Mouse (Mus musculus) brown adipose tissue, adult 24 weeks (tissue): ENCODE measurements around the gene Cacng3. TPM values are rescaled to one million over a fixed set of nuclear protein-coding genes. Genes with fewer than 3 reads are reported as not detected.

Source experiments
- H3K27ac ChIP-seq: fragments of 200-500 bp; replicated peaks from 2 replicates; pipeline ENCODE4 v1.5.1; 2012; ENCODE audit warnings: low read depth, mild to moderate bottlenecking, low read length
- H3K4me1 ChIP-seq: fragments of 200-500 bp; 2 replicates; pipeline ENCODE4 v1.6.1; 2012; ENCODE audit warnings: low read length, mixed read lengths; ENCODE audit not compliant: control insufficient read depth, insufficient read depth, insufficient read length
- H3K4me3 ChIP-seq: fragments of 200-500 bp; 2 replicates; pipeline ENCODE4 v1.5.1; 2012; ENCODE audit warnings: low read depth, mild to moderate bottlenecking, low read length, moderate library complexity; ENCODE audit not compliant: insufficient read depth
- polyA plus RNA-seq: library from polyadenylated mRNA; stranded (reverse); fragments of >200 nt; gene quantifications from 2 replicates; pipeline ENCODE4 v1.2.4, GENCODE M21; 2012; ENCODE audit not compliant: missing spikeins, insufficient read depth, insufficient read length

Gene Cacng3
- not detected in 2 replicates for polyA plus RNA-seq

DNA sequence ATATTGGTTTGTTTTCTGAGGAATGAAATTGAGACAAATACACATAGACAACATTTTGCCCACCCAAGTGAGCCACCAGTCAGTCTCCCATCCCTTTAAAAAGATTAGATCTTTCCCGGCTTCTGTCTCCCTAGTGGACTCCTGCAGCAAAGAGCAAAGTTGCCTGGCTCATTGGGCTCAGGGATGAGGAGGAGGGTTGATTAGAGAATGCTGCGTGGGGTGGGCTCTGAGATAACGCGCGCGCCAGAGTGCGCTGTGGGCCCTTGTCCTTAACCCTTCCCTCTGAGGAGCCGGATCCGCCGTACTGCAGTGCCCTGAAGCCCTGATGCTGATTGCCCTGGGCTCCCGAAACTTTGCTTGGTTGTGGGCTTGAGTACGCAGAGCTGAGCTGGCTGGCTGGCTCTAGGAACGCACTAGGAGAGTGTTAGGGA is at the start of gene Cacng3:
Cacng3 (plus strand) TSS at position 51 of the 431 bp plus-strand sequence.
- H3K4me3 ChIP-seq, result no peak within 1 kb of the TSS
- H3K4me1 ChIP-seq, result no peaks in the 10 kb centered on the region
- no peak within 1 kb of the TSS for H3K27ac ChIP-seq

DNA sequence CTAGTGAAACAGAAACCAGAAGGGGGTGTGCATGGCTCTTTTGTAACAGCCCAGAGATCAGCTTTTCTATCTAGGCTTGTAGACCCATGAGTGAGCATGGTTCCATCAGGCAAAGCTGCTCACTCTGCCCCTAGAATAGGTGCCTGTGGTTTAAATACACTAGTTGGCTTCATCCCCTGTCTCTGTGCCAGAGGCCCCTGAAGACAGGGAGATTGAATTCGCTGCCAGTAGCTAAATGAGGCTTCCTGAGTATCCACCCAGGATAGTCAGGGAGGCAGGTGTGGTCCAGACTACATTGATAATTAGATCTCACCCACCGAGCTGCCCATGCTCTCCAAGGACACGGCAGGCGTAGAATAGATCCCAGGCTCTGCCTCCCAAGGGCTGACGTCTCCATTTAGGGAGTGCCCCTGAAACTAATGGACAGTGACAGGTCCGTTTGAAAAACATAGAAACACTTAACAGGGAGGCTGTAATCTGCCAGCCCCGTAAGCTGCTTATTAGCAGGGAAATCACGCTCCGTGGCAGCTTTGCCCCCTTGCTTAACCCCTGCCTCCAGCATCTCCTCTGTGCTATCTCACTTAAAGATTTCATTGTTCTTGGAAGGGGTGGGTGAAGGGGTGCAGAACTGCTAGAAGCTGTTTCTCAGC is 48.0 kb upstream of the Cacng3 start:
- no peak overlapping the region for H3K4me3 ChIP-seq
- H3K4me1 ChIP-seq, result no peaks in the 10 kb centered on the region
- H3K27ac ChIP-seq, result no peak overlapping the region

DNA sequence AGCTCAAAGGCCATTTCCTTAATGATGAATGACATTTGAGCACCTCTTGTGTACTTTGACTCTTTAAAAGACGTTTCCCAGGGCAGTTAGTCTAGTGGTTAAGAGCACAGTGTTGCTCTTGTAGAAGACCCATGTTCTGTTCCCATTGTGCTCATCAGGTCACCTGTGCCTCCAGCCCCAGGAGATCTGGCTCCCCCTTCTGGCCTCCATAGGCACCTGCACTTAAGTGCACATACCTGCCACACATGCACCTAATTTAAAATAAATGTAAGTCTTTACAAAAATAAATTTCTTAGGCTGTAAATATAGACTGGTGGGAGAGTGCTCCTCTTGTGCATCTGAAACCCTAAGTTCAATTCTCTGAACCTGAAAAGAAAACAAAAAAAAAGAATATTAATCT is 46.5 kb upstream of the Cacng3 start:
- no peak overlapping the region for H3K27ac ChIP-seq
- no peaks in the 10 kb centered on the region for H3K4me1 ChIP-seq

DNA sequence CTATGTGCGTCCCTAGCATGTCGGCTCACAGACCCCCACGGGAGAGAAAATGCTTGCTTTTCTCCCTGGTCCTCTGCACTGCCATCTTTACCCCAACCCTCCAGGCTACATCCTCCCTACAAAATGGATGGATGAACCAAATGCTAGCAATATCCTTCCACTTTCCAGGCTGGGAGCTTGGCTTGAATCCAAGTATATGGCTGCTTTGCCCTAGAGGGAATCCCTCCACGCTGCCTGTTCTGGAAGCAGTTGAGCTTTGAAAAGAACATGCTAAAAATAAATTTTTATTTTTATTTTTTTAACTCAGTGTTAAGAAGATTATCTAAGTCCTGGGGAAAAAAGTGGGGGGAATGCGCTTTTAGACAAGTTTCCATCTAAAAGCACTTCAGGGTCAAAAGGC is 42.2 kb upstream of the Cacng3 start:
- no peak overlapping the region for H3K4me3 ChIP-seq
- H3K4me1 ChIP-seq, result peaks cover 13% of the 10 kb centered on the region; the same call in 1 of the 2 replicates
- no peak overlapping the region for H3K27ac ChIP-seq

More for the DNA sequence above, 46.5 kb upstream of the Cacng3 start:
- no peak overlapping the region for H3K4me3 ChIP-seq

- Histone ChIP-seq H3K4me1 (peaks cover 13% of the 10 kb centered on the region; the same call in 1 of the 2 replicates), H3K4me3 (no peak overlapping the region), H3K27ac (no peak overlapping the region)
Observed at GRCm38 (mm10) chr7:122630386-122630785, 39.9 kb upstream of the Cacng3 start.

DNA sequence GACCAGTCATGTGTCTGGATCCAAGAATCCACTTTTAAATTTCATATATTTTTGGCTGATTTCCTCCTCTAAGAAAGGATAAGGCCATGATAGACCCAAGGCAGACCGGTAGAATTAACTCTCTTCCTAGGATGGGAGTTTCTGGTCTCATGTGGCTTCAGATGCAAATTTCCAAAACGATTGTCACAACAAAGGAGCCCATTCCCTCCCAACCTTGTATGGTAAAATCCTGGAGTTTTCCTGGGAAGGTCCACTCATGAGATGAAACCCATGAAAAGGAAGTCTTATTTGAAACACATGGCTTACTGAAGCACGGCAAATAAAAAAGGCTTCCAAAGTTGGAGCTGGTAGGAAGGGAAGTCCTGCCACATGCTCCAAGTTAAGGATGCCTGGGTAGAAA is 39.1 kb upstream of the Cacng3 start:
- no peak overlapping the region for H3K4me3 ChIP-seq
- H3K27ac ChIP-seq, result peak overlapping the region; percentile 23; the same call in 1 of the 2 replicates
- peaks cover 13% of the 10 kb centered on the region; the same call in 1 of the 2 replicates for H3K4me1 ChIP-seq

GRCm38 (mm10) chr7:122632946-122633345 is 37.3 kb upstream of the Cacng3 start:
- no peak overlapping the region for H3K4me3 ChIP-seq
- peaks cover 13% of the 10 kb centered on the region; the same call in 1 of the 2 replicates for H3K4me1 ChIP-seq

GRCm38 (mm10) chr7:122633463-122633862 is 36.8 kb upstream of the Cacng3 start:
- Histone ChIP-seq H3K4me3 (no peak overlapping the region), H3K27ac (no peak overlapping the region), H3K4me1 (peaks cover 13% of the 10 kb centered on the region; the same call in 1 of the 2 replicates)

More at GRCm38 (mm10) chr7:122632946-122633345, 37.3 kb upstream of the Cacng3 start:
- no peak overlapping the region for H3K27ac ChIP-seq

GRCm38 (mm10) chr7:122643676-122644075 is 26.6 kb upstream of the Cacng3 start:
- no peak overlapping the region for H3K4me3 ChIP-seq
- no peaks in the 10 kb centered on the region for H3K4me1 ChIP-seq
- no peak overlapping the region for H3K27ac ChIP-seq

DNA sequence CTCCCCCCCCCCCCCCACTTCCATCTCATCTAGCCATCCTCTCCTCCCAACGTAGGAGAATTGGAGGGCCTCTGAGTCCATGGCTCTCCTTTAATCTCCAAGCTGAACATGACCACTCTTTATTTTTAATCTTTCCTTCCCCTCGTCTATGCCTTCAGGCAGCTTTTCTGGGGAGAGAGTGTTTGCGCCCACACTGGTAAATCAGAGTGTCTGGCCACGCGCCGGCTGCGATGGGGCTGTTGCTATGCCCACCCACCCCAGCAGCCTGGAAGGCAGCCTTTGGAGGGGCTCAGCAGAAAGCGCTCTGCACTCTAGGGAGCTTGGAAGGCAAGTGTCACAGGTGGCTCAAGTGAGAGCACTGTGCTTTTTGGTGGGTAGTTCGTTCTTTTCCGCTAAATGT is 21.0 kb upstream of the Cacng3 start:
- Histone ChIP-seq H3K27ac (no peak overlapping the region), H3K4me3 (no peak overlapping the region), H3K4me1 (no peaks in the 10 kb centered on the region)

GRCm38 (mm10) chr7:122652523-122652922 is 17.8 kb upstream of the Cacng3 start:
- Histone ChIP-seq H3K4me1 (no peaks in the 10 kb centered on the region), H3K27ac (no peak overlapping the region), H3K4me3 (no peak overlapping the region)

- Histone ChIP-seq H3K4me3 (no peak overlapping the region), H3K4me1 (no peaks in the 10 kb centered on the region), H3K27ac (no peak overlapping the region)
Observed at GRCm38 (mm10) chr7:122656671-122657070, 13.6 kb upstream of the Cacng3 start.

DNA sequence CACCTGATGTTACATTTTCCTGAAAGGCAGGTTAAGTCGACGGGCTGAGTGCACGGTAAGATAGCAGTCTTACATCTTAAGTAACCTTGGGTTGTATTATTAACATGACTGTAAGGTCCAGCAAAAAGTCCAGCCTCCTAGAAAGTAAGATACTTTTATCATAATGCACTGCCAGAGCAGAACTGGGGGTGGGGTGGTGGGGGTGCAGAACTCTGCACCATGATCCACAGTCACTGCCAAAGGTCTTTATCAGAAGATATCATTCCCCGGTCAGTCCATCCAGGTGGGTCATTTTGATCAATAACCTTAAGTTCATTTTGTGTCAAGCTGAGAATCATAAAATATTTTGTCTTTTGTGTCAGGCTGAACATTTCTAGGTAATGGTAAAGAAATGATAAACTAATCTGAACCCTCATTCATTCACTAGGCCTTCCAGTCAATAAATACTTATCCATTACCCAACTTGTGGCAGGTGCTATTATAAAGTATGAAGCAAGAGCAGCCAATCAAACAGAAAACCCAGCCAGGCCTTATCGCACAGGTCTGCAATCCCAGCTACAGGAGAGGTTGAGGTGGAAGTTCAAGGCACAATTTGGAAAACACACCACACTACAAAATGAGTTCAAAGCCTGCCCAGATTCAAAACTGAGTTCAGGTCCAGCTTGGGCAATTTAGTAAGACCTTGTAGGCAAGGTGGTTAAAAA is 12.7 kb upstream of the Cacng3 start:
- no peak overlapping the region for H3K27ac ChIP-seq
- no peak overlapping the region for H3K4me3 ChIP-seq
- H3K4me1 ChIP-seq, result no peaks in the 10 kb centered on the region

DNA sequence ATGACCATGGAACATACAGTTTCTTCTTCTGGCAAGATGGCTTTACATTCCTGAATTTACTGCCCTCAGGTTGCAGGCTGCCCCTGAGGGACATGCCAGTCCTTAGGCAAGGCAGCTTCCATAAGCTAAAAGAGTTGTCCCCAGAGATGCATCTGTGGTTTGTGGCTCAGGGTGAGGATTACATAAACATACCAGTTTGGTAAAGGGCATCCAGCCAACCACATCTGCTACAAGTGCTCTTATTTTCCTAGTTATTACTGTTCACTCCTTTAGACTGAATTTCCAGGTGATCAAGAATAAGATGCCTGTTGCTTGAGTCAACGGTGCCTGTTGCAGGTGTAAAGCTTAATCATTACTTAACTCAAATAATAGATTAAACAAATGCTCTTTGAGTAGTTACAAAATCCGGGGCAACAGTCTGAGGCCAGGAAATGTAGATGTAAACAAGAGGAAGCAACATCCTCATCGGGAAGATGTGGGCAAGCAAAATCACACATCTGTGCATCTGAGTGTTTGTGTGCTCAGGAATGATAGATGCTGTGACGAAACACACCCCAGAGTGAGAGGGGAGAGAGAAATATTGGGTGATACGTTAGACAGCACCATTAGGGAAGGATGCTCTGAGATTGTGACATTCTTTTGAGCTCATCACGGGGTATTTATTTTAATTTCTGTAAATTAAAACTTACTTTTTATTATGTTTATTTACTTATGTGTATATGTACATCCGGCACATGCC is 4.8 kb upstream of the Cacng3 start:
- Histone ChIP-seq H3K4me3 (no peak overlapping the region), H3K4me1 (no peaks in the 10 kb centered on the region), H3K27ac (no peak overlapping the region)

DNA sequence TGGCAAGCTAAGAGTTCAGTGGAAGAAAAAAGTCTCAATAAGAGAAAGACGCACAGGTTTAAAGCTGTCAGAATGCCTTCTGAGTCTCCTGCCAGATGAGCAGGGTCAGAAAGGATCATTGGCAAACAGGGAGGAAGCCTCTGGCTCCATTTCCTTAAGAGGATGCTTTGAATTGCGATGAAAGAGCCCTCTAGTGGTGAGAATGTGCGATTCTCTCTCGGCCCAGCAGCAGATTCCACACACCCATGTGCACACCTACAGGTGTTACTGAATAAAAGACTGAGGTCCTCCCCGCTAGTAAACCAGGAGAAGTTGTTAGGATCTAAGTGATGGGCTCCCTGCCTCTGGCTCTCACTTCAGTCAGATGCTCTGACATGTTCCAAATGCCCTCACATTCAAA is 2.4 kb upstream of the Cacng3 start:
- no peak overlapping the region for H3K27ac ChIP-seq
- H3K4me1 ChIP-seq, result no peaks in the 10 kb centered on the region
- H3K4me3 ChIP-seq, result no peak overlapping the region
